Mouse (Mus musculus) spleen, adult 2 months (tissue): ENCODE measurements around the gene Fam89b.

ENCODE experiments used
- CTCF ChIP-seq: fragments of 200-500 bp; IDR thresholded peaks from 2 replicates; pipeline ENCODE4 v1.5.1; 2011; ENCODE audit warnings: mild to moderate bottlenecking, inconsistent platforms; ENCODE audit not compliant: insufficient read depth, insufficient read length, insufficient replicate concordance; ENCODE audit errors: extremely low read depth
- POLR2A ChIP-seq: fragments of 200-500 bp; IDR thresholded peaks from 2 replicates; pipeline ENCODE4 v1.6.1; 2011; ENCODE audit warnings: low read depth, low read length, inconsistent platforms

GRCm38 (mm10) chr19:5710581-5710980 lies 18.9 kb downstream of the Fam89b start:
- no peak for TF ChIP-seq POLR2A
- no peak for TF ChIP-seq CTCF
